Mouse (Mus musculus) right cerebral cortex, adult 18-20 months (tissue): ENCODE data around the gene Zfp641.
A peak's percentile ranks its signal among the peaks of the same experiment; 100 is the strongest.

Experiments used
- DNase-seq: peaks from one replicate; pipeline ENCODE4 v3.0.0; 2022; ENCODE audit warnings: mixed read lengths

Gene Zfp641

DNA sequence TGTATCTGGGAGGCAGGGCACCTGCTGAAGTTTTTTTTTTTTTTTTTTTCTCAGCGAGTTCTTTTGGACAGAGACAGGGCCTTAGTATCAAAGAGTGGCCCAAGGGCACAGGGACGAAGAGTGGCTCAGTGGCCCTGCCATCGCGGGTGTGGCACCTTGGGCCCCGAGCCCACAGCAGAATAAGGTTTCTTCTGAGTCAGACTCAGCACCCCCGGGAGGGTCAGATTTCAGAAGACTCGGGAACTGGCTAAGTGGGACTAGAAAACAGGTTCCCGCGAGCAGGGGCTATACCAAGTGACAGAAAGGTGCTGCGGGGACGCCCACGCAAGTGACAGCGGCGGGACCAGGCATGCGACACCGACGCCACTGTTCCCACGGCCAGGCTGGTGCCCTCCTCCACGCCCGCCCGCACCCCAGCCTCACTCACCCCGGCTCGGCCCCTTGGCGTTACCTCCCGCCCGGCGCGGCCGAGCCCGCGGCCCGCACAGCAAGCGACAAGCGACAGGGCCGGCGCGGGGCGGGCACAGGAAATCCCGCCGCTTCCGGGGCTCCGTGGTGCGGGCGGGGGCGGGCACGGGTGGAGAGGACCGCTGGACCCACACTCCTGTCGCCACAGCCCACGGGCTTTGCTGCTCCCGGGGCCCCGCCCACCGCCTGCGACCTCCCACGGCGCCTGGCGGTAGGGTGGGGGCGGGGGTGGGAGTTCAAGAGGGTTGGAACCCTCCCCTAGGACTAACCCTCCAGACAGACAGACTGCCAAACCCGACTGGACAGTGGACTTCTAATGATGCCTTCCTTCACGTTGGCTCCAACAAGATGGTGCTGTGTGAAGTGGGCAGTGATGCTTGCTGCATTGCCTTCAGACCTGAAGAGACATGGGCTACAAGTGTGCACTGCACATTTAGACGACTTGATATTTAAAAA lies at the start of gene Zfp641:
TSS of gene Zfp641 (minus strand) at position 534 of the 924 bp plus-strand sequence.
- DNase-seq: peak; percentile 55

GRCm38 (mm10) chr15:98340887-98341286 lies 44.9 kb upstream of the Zfp641 start, which contains the start of gene Olfr284:
Olfr284 (minus strand) TSS chr15:98340987.
- no peak for DNase-seq

DNA sequence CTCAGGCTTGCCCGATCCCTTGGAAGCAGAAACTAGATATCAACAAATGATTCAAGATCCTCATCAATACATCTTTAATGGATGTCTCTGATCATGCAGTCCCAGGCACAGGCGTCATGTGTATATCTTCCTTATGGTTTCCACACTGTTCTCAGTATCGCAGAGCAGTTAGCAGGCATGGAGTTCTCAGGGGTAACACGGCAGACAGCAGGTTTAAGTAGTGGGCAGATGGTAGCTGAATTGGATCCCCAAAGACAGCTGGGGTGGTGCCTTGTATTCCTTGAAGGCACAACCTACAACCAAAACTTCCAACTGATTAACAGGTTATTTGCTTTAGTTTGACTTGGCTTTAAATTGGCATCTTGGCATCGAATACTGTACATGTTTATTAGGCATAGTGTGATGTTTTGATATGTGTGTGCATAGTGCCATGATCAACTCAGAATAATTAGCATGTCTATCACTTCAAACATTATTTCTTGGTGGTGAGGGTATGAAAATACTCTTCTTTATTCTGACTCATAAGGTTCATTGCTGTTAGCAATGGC lies 21.3 kb upstream of the Zfp641 start, which contains the start of gene Olfr285:
TSS of gene Olfr285 (minus strand) at position 177 of the 548 bp plus-strand sequence.
- DNase-seq: no peak

DNA sequence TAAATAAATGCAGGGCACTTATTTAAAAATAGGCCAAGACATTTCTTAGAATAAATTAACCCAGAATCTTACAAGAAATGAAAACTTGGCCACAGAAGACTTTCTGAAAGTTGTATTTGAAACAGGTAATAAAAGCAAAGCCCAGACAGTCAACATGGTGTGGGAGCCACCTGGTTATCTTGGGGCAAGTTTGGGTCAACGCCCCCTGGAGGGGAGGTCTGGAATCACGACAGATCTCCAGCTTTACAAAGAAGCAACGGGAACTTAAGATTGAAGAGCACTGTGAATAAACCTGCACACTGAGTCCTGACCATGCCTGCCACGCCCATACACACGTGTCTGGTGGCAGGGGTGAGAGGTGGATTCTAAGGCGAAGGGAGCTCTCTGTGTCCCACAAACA lies 19.7 kb upstream of the Zfp641 start:
- DNase-seq: no peak

DNA sequence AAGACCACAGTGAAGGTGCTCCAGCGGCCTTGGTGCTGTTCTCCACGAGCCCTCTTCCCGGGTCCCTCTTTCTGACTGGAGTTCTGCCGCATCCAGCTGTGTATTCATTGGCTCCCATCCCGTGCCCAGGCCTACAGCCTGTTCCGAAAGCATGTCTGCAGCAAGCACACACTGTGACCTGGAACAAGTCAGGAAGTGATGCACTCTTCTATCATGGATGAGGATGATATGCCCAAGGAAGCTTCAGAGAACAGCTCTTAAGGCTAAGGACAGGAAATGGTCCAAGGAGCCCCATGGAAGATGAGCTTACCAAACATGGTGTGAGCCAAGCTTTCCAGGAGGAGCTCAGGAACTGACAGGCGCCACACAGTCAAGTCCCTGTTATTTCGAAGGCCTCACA lies 2.3 kb downstream of the Zfp641 start:
- no peak for DNase-seq

GRCm38 (mm10) chr15:98288566-98288965 lies 7.4 kb downstream of the Zfp641 start:
- no peak for DNase-seq

- no peak for DNase-seq
Measured at GRCm38 (mm10) chr15:98286418-98286817, 9.5 kb downstream of the Zfp641 start.

GRCm38 (mm10) chr15:98257776-98258175 lies 38.2 kb downstream of the Zfp641 start:
- no peak for DNase-seq

- no peak for DNase-seq
Measured at GRCm38 (mm10) chr15:98257193-98257592, 38.8 kb downstream of the Zfp641 start, which contains the start of gene H1fnt. H1fnt (minus strand) TSS chr15:98257293.

- DNase-seq: no peak
Measured at GRCm38 (mm10) chr15:98256271-98256670, 39.7 kb downstream of the Zfp641 start.
